Mouse (Mus musculus) cerebellum, adult 2 months (tissue): Measurements from ENCODE around the gene Rhoa.

Experiments used
- CTCF ChIP-seq: fragments of 200-500 bp; IDR thresholded peaks from 2 replicates; pipeline ENCODE4 v1.5.1; 2011; ENCODE audit warnings: low read depth, mild to moderate bottlenecking, control low read depth, low read length, moderate library complexity, borderline replicate concordance; ENCODE audit not compliant: insufficient read depth
- POLR2A ChIP-seq: fragments of 200-500 bp; IDR thresholded peaks from 2 replicates; pipeline ENCODE4 v1.6.1; 2011; ENCODE audit warnings: low read length, control low read depth, borderline replicate concordance; ENCODE audit not compliant: insufficient read depth

- TF ChIP-seq CTCF: no peak
- no peak for TF ChIP-seq POLR2A
Observed at GRCm38 (mm10) chr9:108349727-108350126, 43.8 kb downstream of the Rhoa start.
